Mouse (Mus musculus): ENCODE results near the gene Wfdc6b. TPM values are rescaled to one million over a fixed set of nuclear protein-coding genes. Genes with fewer than 3 reads are reported as not detected.
"Not testable (repeated sequence)": the region's sequence is repeated elsewhere in the genome, so short reads cannot be mapped to it uniquely, and the experiment has no call there.

Gene Wfdc6b
- polyA plus RNA-seq (2012; fragmentation: generic; extraction: Trizol): not detected

DNA sequence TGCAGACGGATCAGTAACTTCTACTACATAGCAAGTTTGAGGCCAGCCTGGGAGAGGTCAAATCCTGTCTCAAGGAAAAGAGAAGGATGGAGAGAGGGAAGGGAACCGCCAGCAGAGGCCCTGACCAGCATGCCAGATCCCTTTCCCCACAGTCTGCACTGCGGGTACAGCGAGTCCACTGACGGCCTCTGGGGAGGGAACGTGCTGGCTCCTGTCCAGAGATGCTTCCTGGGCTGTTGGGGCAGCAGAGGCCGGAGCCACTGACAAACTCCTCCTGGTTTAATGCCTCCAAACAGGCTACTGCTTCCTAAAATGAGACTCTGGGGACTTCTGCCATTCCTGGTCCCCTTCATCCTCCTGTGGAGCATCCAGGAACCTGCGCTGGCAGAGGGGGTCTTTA is at the start of gene Wfdc6b, which contains the start of gene Wfdc8:
TSS of gene Wfdc6b (plus strand) at position 52 of the 400 bp plus-strand sequence.
TSS of gene Wfdc8 (minus strand) at position 156 of the 400 bp plus-strand sequence.
- H3K27me3 ChIP-seq (ENCODE audit: control insufficient read depth, insufficient read depth, insufficient read length); H3ac ChIP-seq (ENCODE audit: control insufficient read depth, insufficient read length); H3K4me3 ChIP-seq; H3K36me3 ChIP-seq (ENCODE audit: control insufficient read depth, insufficient read depth); H3K79me2 ChIP-seq (ENCODE audit: control insufficient read depth, insufficient read depth); H3K4me2 ChIP-seq (ENCODE audit: low read depth): not testable (repeated sequence)

DNA sequence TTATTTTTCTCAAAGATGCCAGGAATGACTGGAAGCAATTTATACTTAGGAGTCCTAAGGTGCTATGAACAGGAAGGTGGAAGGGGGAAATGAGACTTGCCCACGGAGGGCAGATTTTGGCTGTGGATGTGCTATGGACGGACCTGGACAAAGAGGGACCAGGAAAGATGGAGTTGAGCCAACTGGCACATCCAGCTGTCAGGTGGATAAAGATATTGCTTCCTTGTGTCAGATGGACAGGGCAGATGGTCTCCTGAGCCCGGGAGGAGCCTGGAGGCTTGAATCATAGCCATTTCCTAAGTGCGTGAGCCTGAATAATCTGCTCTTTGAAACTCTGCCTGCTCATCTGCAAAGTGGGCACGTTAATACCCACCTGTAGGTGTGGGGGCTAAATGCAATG is 49.0 kb upstream of the Wfdc6b start:
- no peaks in the 10 kb centered on the region for H3K36me3 ChIP-seq (ENCODE audit: control insufficient read depth, insufficient read depth)
- no peaks in the 10 kb centered on the region for H3K79me2 ChIP-seq (ENCODE audit: control insufficient read depth, insufficient read depth)
- peaks cover 47% of the 10 kb centered on the region for H3K27me3 ChIP-seq (ENCODE audit: control insufficient read depth, insufficient read depth, insufficient read length)
- H3ac ChIP-seq (ENCODE audit: control insufficient read depth, insufficient read length): no peak overlapping the region
- H3K4me2 ChIP-seq (ENCODE audit: low read depth): no peak overlapping the region
- no peak for TF ChIP-seq MYOD1 (IDR thresholded peaks at IDR 0.05; ENCODE audit: control insufficient read depth in 1 of 3, insufficient read length in 2 of 3, low read depth in 2 of 3)
- TF ChIP-seq TCF12 (IDR thresholded peaks at IDR 0.05; ENCODE audit: insufficient read depth, poor library complexity, severe bottlenecking): no peak
- no peak for TF ChIP-seq TCF3 (IDR thresholded peaks at IDR 0.05; ENCODE audit: insufficient read length, low read depth)
- TF ChIP-seq SRF (IDR thresholded peaks at IDR 0.05; ENCODE audit: control insufficient read depth, insufficient read length, low read depth): no peak
- TF ChIP-seq USF1 (IDR thresholded peaks at IDR 0.05; ENCODE audit: low read depth): no peak
- no peak for TF ChIP-seq E2F4 (IDR thresholded peaks at IDR 0.05; ENCODE audit: insufficient read depth)
- no peak for TF ChIP-seq POLR2A (IDR thresholded peaks at IDR 0.05; ENCODE audit: insufficient read length, low read depth)
- no peak for TF ChIP-seq POLR2AphosphoS2 (IDR thresholded peaks at IDR 0.05; ENCODE audit: insufficient read length, low read depth)
- no peak for TF ChIP-seq REST (IDR thresholded peaks at IDR 0.05; ENCODE audit: insufficient read depth, insufficient read length)
- TF ChIP-seq CEBPB (IDR thresholded peaks at IDR 0.05; ENCODE audit: insufficient read depth, poor library complexity, severe bottlenecking): no peak
- TF ChIP-seq MAX (IDR thresholded peaks at IDR 0.05; ENCODE audit: low read depth): no peak
- no peak for TF ChIP-seq MYOG (IDR thresholded peaks at IDR 0.05; ENCODE audit: control insufficient read depth in 1 of 3, insufficient read depth in 1 of 3, insufficient read length in 2 of 3, low read depth in 2 of 3)
- H3K4me3 ChIP-seq: no peak overlapping the region

DNA sequence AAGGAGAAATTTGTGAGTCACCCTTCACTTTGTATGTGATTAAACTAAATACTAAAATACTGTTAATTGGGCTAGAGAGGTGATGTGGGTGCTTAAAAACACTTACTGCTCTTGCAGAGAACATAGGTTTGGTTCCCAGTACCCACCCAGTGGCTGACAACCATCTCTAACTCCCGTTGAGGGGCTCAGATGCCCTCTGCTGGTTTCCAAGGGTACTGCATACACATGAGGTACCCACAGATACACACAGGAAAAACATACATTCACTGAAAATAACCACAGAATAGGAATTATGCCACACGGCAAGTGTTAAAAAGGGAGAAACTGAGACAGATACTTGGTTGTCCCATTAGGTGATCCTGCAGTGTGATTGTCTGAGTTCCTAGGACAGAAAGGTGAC is 46.3 kb upstream of the Wfdc6b start:
- no peak overlapping the region for H3K4me3 ChIP-seq
- no peaks in the 10 kb centered on the region for H3K36me3 ChIP-seq (ENCODE audit: control insufficient read depth, insufficient read depth)
- H3K27me3 ChIP-seq (ENCODE audit: control insufficient read depth, insufficient read depth, insufficient read length): peaks cover 58% of the 10 kb centered on the region
- TF ChIP-seq REST (IDR thresholded peaks at IDR 0.05; ENCODE audit: insufficient read depth, insufficient read length) (no peak), USF1 (IDR thresholded peaks at IDR 0.05; ENCODE audit: low read depth) (no peak), MYOG (IDR thresholded peaks at IDR 0.05; ENCODE audit: control insufficient read depth in 1 of 3, insufficient read depth in 1 of 3, insufficient read length in 2 of 3, low read depth in 2 of 3) (no peak), SRF (IDR thresholded peaks at IDR 0.05; ENCODE audit: control insufficient read depth, insufficient read length, low read depth) (no peak), TCF12 (IDR thresholded peaks at IDR 0.05; ENCODE audit: insufficient read depth, poor library complexity, severe bottlenecking) (no peak), MAX (IDR thresholded peaks at IDR 0.05; ENCODE audit: low read depth) (no peak), CEBPB (IDR thresholded peaks at IDR 0.05; ENCODE audit: insufficient read depth, poor library complexity, severe bottlenecking) (no peak)
- no peak overlapping the region for H3ac ChIP-seq (ENCODE audit: control insufficient read depth, insufficient read length)
- H3K4me2 ChIP-seq (ENCODE audit: low read depth): no peak overlapping the region
- H3K79me2 ChIP-seq (ENCODE audit: control insufficient read depth, insufficient read depth): no peaks in the 10 kb centered on the region

DNA sequence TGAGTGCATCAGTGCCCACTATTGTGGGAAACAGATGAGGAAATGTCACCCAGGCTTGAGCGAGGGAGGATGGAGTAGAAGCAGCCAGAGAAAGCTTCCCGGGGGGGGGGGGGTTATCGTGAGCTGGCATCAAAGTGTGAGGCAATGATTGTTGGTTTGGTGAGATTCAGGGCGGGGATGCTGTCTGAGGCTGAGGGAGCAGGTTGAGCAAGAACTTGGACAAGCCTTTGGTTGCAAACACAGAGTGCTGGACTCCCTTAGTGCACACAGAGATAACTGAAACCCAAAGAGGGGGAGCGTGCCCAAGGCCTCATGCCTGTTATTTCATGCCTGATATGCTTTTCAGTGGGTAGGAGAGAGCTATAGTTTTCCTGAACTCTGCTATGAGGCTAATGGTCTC is 45.9 kb upstream of the Wfdc6b start:
- no peak overlapping the region for H3K4me2 ChIP-seq (ENCODE audit: low read depth)
- H3K4me3 ChIP-seq: no peak overlapping the region
- H3K36me3 ChIP-seq (ENCODE audit: control insufficient read depth, insufficient read depth): no peaks in the 10 kb centered on the region
- no peak overlapping the region for H3ac ChIP-seq (ENCODE audit: control insufficient read depth, insufficient read length)
- peaks cover 58% of the 10 kb centered on the region for H3K27me3 ChIP-seq (ENCODE audit: control insufficient read depth, insufficient read depth, insufficient read length)
- no peak for TF ChIP-seq SRF (IDR thresholded peaks at IDR 0.05; ENCODE audit: control insufficient read depth, insufficient read length, low read depth)
- no peak for TF ChIP-seq MAX (IDR thresholded peaks at IDR 0.05; ENCODE audit: low read depth)
- no peak for TF ChIP-seq POLR2AphosphoS2 (IDR thresholded peaks at IDR 0.05; ENCODE audit: insufficient read length, low read depth)
- TF ChIP-seq REST (IDR thresholded peaks at IDR 0.05; ENCODE audit: insufficient read depth, insufficient read length): no peak
- no peak for TF ChIP-seq USF1 (IDR thresholded peaks at IDR 0.05; ENCODE audit: low read depth)
- TF ChIP-seq MYOG (IDR thresholded peaks at IDR 0.05; ENCODE audit: control insufficient read depth in 1 of 3, insufficient read depth in 1 of 3, insufficient read length in 2 of 3, low read depth in 2 of 3): no peak
- TF ChIP-seq POLR2A (IDR thresholded peaks at IDR 0.05; ENCODE audit: insufficient read length, low read depth): no peak
- no peak for TF ChIP-seq TCF3 (IDR thresholded peaks at IDR 0.05; ENCODE audit: insufficient read length, low read depth)
- H3K79me2 ChIP-seq (ENCODE audit: control insufficient read depth, insufficient read depth): no peaks in the 10 kb centered on the region

DNA sequence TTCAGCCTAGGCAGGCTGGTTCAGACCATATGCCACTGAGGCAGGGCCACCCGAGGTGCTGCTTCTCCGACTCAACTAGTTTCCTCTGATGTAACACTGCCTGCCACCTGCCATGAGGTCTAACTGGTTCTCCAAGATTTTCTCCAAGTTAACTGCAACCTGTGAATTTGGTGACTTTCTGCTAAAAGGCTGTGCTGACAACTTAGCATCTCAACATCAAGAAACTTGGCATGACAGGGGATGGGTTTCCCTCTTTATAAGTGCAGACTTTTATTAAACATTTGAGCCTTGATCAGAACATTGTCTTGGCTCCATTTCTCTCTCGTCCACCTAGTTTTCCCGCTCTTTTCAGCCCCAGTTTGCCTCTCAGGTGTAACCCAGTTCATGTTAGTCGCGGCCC is 40.0 kb upstream of the Wfdc6b start, which contains the start of gene Spint3:
TSS of gene Spint3 (minus strand) at position 101 of the 400 bp plus-strand sequence.
- peaks cover 40% of the 10 kb centered on the region for H3K27me3 ChIP-seq (ENCODE audit: control insufficient read depth, insufficient read depth, insufficient read length)
- H3K4me2 ChIP-seq (ENCODE audit: low read depth); H3ac ChIP-seq (ENCODE audit: control insufficient read depth, insufficient read length): not testable (repeated sequence)

DNA sequence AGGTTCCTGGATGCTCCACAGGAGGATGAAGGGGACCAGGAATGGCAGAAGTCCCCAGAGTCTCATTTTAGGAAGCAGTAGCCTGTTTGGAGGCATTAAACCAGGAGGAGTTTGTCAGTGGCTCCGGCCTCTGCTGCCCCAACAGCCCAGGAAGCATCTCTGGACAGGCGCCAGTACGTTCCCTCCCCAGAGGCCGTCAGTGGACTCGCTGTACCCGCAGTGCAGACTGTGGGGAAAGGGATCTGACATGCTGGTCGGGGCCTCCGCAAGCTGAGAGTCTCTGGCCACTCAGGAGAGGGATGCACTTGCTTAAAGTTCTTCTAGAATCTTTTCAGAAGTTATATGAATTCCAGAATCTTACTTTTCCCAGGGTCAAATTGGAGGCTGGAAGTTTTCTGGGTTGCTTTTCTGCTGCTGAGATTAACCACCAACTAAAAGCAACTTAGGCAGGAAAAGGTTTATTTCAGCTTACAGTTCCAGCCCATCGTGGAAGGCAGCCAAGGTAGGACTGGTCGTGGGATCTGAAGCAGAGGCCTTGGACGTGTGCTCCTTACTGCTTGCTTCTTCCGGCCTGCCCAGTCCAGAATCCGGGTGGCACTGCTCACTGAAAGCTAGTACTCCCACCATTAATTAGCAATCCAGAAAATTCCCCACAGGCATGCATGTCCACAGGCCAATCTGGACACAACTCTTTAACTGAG is 28.1 kb upstream of the Wfdc6b start, which contains the start of gene Wfdc6a:
TSS of gene Wfdc6a (minus strand) at position 423 of the 701 bp plus-strand sequence.
- H3K27me3 ChIP-seq (ENCODE audit: control insufficient read depth, insufficient read depth, insufficient read length): peaks cover 71% of the 10 kb centered on the region
- H3K79me2 ChIP-seq (ENCODE audit: control insufficient read depth, insufficient read depth); H3K4me2 ChIP-seq (ENCODE audit: low read depth); H3K36me3 ChIP-seq (ENCODE audit: control insufficient read depth, insufficient read depth); H3ac ChIP-seq (ENCODE audit: control insufficient read depth, insufficient read length); H3K4me3 ChIP-seq: not testable (repeated sequence)

More for the DNA sequence above, 40.0 kb upstream of the Wfdc6b start, which contains the start of gene Spint3:
- H3K79me2 ChIP-seq (ENCODE audit: control insufficient read depth, insufficient read depth); H3K36me3 ChIP-seq (ENCODE audit: control insufficient read depth, insufficient read depth); H3K4me3 ChIP-seq: not testable (repeated sequence)
